Comparison of ENCODE assay signal across 19 mouse cellular contexts in the genomic region with DNA sequence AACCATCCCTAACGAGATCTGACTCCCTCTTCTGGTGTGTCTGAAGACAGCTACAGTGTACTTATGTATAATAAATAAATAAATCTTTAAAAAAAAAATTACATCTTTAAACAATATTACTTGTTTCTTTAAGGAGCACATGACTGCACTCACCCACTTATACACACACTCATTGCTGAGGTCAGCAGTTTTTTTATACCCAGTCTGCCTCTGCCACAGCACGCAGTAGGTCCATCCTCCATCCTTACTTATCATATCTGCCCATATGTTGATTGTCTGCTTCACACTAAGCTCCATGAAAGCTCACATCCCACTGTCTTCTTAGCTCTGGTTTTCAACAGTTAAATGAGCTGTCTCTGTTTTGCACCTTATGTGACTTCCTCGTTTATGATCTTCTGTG.
DNase-seq lines count a peak whose midpoint lies in the region; ATAC-seq and TF ChIP-seq lines count a peak whose summit lies in the region.
"Had no signal": no experiment of that assay in that cellular context is flagged by ENCODE, and none has a peak within 500 bp of the region (broad histone marks: within the 10 kb centered on the region; RNA-seq: fewer than 3 reads in every experiment).

No protein-coding gene starts in this region.

- H3K27me3 ChIP-seq in CH12.LX (replicated peaks): no peaks in the 10 kb centered on the region
- H3K27me3 ChIP-seq in MEL (ENCODE audit: control insufficient read depth in 1 of 2, insufficient read depth in 2 of 2, low read length in 2 of 2): peaks cover 0 to 3% of the 10 kb centered on the region in 2 experiments
- no peaks in the 10 kb centered on the region for H3K27me3 ChIP-seq in forebrain, embryonic 14.5 days (replicated peaks; ENCODE audit: control insufficient read depth, insufficient read depth, low read length)
- H3K27me3 ChIP-seq in limb, embryonic 10.5 days (ENCODE audit: low read depth, poor library complexity, severe bottlenecking): no peaks in the 10 kb centered on the region

- no peaks in the 10 kb centered on the region for H3K9me3 ChIP-seq in CH12.LX (replicated peaks; ENCODE audit: low read length)
- H3K9me3 ChIP-seq in ES-E14 (ENCODE audit: control insufficient read depth, insufficient read depth, low read depth, low read length): no peaks in the 10 kb centered on the region
- no peaks in the 10 kb centered on the region for H3K9me3 ChIP-seq in MEL (replicated peaks; ENCODE audit: insufficient read depth, low read length)
- no peaks in the 10 kb centered on the region for H3K9me3 ChIP-seq in forebrain, embryonic 14.5 days (replicated peaks; ENCODE audit: control insufficient read depth, low read length)
- H3K9me3 ChIP-seq in limb, embryonic 10.5 days (replicated peaks): no peaks in the 10 kb centered on the region
- H3K9me3 ChIP-seq: G1E had no signal

- no peaks in the 10 kb centered on the region for H3K36me3 ChIP-seq in CH12.LX (replicated peaks in 1 of 2; ENCODE audit: control insufficient read depth in 1 of 2, insufficient read depth in 1 of 2, low read length in 1 of 2)
- H3K36me3 ChIP-seq in ES-E14 (ENCODE audit: control insufficient read depth, insufficient read depth, low read length, poor library complexity, severe bottlenecking): no peaks in the 10 kb centered on the region
- no peaks in the 10 kb centered on the region for H3K36me3 ChIP-seq in MEL (ENCODE audit: control insufficient read depth in 1 of 2, insufficient read depth in 2 of 2, low read length in 2 of 2)
- H3K36me3 ChIP-seq in forebrain, embryonic 14.5 days (ENCODE audit: control insufficient read depth, insufficient read depth, low read length): no peaks in the 10 kb centered on the region
- H3K36me3 ChIP-seq in limb, embryonic 10.5 days: no peaks in the 10 kb centered on the region
- H3K36me3 ChIP-seq: G1E had no signal

- H3K27ac ChIP-seq in CH12.LX (ENCODE audit: insufficient read depth, low read depth) (no peak overlapping the region), ES-E14 (ENCODE audit: insufficient read depth, low read depth, low read length, poor library complexity, severe bottlenecking) (no peak overlapping the region), MEL (ENCODE audit: control insufficient read depth, low read depth, low read length) (no peak overlapping the region)
- no peak overlapping the region for H3K27ac ChIP-seq in forebrain, embryonic 14.5 days (ENCODE audit: low read depth, low read length)
- no peak overlapping the region for H3K27ac ChIP-seq in limb, embryonic 10.5 days

- no peak overlapping the region for H3K4me2 ChIP-seq in CH12.LX (ENCODE audit: insufficient read depth, low read depth, poor library complexity, severe bottlenecking)
- H3K4me2 ChIP-seq in forebrain, embryonic 14.5 days (ENCODE audit: low read length): no peak overlapping the region

- TF ChIP-seq RAD21 in CH12.LX (IDR thresholded peaks at IDR 0.05; ENCODE audit: low read depth, low read length) (no peak), MEL (IDR thresholded peaks at IDR 0.05; ENCODE audit: low read depth, low read length) (no peak)

- H3K4me3 ChIP-seq in CH12.LX (replicated peaks in 1 of 3; ENCODE audit: low read depth in 2 of 3, low read length in 2 of 3, poor library complexity in 1 of 3) (no peak overlapping the region), ES-E14 (ENCODE audit: insufficient read depth in 1 of 2, low read depth in 1 of 2, low read length in 2 of 2, poor library complexity in 1 of 2, severe bottlenecking in 1 of 2) (no peak overlapping the region), MEL (ENCODE audit: control insufficient read depth in 1 of 2, insufficient read depth in 1 of 2, low read depth in 2 of 2, low read length in 2 of 2) (no peak overlapping the region)
- no peak overlapping the region for H3K4me3 ChIP-seq in forebrain, embryonic 14.5 days (ENCODE audit: low read depth, low read length)
- no peak overlapping the region for H3K4me3 ChIP-seq in limb, embryonic 10.5 days

- TF ChIP-seq CTCF in CH12.LX (conservative IDR thresholded peaks at IDR 0.05 in 1 of 2, IDR thresholded peaks at IDR 0.05 in 1 of 2; ENCODE audit: low read depth in 2 of 2, low read length in 2 of 2) (no peak), MEL (IDR thresholded peaks at IDR 0.05 in 2 of 3, conservative IDR thresholded peaks at IDR 0.05 in 1 of 3; ENCODE audit: control insufficient read depth in 1 of 3, insufficient read depth in 1 of 3, low read depth in 2 of 3, low read length in 3 of 3, poor library complexity in 1 of 3, severe bottlenecking in 1 of 3) (no peak)

- no peak for ATAC-seq in forebrain, embryonic 14.5 days
- ATAC-seq: activated CD4-positive, CD25-positive, alpha-beta regulatory T cell, adult 4 months; CD4-positive, CD25-positive, alpha-beta regulatory T cell, adult 4 months; Patski had no signal

- DNase-seq in CH12.LX (ENCODE audit: extremely low read depth) (no peak), ES-E14 (ENCODE audit: low read depth, low spot score) (no peak), MEL (ENCODE audit: low read depth, low spot score) (no peak), adipocyte (ENCODE audit: low spot score) (no peak)
- no peak for DNase-seq in forebrain, embryonic 14.5 days (ENCODE audit: low spot score)
- no peak for DNase-seq in limb, embryonic 10.5 days (ENCODE audit: low spot score)
- DNase-seq: adrenal gland, postnatal 14 days; B cell, adult 2 months; cerebellum, adult 11 months; cerebellum, adult 11-12 months; cerebellum, adult 18-20 months; cerebellum, adult 2 months; cerebellum, adult 8-10 months; cerebellum, adult 9-10 months; cerebellum, adult 9-11 months had no signal

- WGBS in forebrain, embryonic 14.5 days: 93% methylated on average over 2 of the region's 3 CpGs
- WGBS in limb, embryonic 10.5 days: 74% methylated on average over 3 of the region's 3 CpGs

- in situ Hi-C loops in CH12.LX (cut with MboI; ENCODE audit: low pct_ligation_motif_present, low pct_unique_long_range_greater_than_20kb, low sequenced_read_pairs) (no loop called here), ES-E14 (cut with MboI; ENCODE audit: low sequenced_read_pairs in 2 of 2, unreplicated experiment in 2 of 2) (no loop called here)

- H3K79me2 ChIP-seq in CH12.LX (replicated peaks; ENCODE audit: control insufficient read depth, extremely low read depth, insufficient read depth, poor library complexity, severe bottlenecking) (no peaks in the 10 kb centered on the region), MEL (ENCODE audit: control insufficient read depth, insufficient read depth, low read length, poor library complexity) (no peaks in the 10 kb centered on the region)

- no peak for TF ChIP-seq POLR2A in CH12.LX (IDR thresholded peaks at IDR 0.05; ENCODE audit: low read depth, low read length)
- no peak for TF ChIP-seq POLR2A in MEL (IDR thresholded peaks at IDR 0.05; ENCODE audit: control insufficient read depth in 1 of 2, insufficient read depth in 1 of 2, low read depth in 1 of 2, low read length in 2 of 2, poor library complexity in 1 of 2)

- TF ChIP-seq EP300 in CH12.LX (IDR thresholded peaks at IDR 0.05; ENCODE audit: low read length): no peak
- no peak for TF ChIP-seq EP300 in MEL (IDR thresholded peaks at IDR 0.05; ENCODE audit: low read depth in 1 of 2, low read length in 2 of 2)

- H3K4me1 ChIP-seq in CH12.LX (ENCODE audit: control insufficient read depth in 1 of 2, insufficient read depth in 2 of 2) (no peaks in the 10 kb centered on the region), ES-E14 (ENCODE audit: control insufficient read depth in 2 of 2, insufficient read depth in 2 of 2, low read length in 2 of 2, poor library complexity in 1 of 2) (no peaks in the 10 kb centered on the region), MEL (ENCODE audit: control insufficient read depth in 1 of 2, insufficient read depth in 2 of 2, low read length in 2 of 2) (no peaks in the 10 kb centered on the region)
- no peaks in the 10 kb centered on the region for H3K4me1 ChIP-seq in forebrain, embryonic 14.5 days (ENCODE audit: control insufficient read depth, insufficient read depth, low read length)
- no peaks in the 10 kb centered on the region for H3K4me1 ChIP-seq in limb, embryonic 10.5 days

- H3K9ac ChIP-seq in CH12.LX (ENCODE audit: insufficient read depth, low read depth) (no peak overlapping the region), ES-E14 (ENCODE audit: insufficient read depth, low read depth, low read length, poor library complexity, severe bottlenecking) (no peak overlapping the region), MEL (ENCODE audit: control insufficient read depth, low read depth, low read length, poor library complexity, severe bottlenecking) (no peak overlapping the region)
- no peak overlapping the region for H3K9ac ChIP-seq in forebrain, embryonic 14.5 days (ENCODE audit: low read length)

- dilution Hi-C loops in CH12.LX (cut with MboI; ENCODE audit: extremely low pct_ligation_motif_present, extremely low pct_unique_long_range_greater_than_20kb, low sequenced_read_pairs): no loop called here

TF ChIP-seq in CH12.LX, 34 proteins besides CTCF, POLR2A, EP300 and RAD21:
- TF ChIP-seq RCOR1 (conservative IDR thresholded peaks at IDR 0.05; ENCODE audit: low read depth, low read length) (no peak), MYC (IDR thresholded peaks at IDR 0.05; ENCODE audit: low read depth, low read length) (no peak), MAFK (IDR thresholded peaks at IDR 0.05; ENCODE audit: insufficient replicate concordance, low read length) (peak; percentile 93), ZMIZ1 (IDR thresholded peaks at IDR 0.05; ENCODE audit: low read depth, low read length) (no peak)

TF ChIP-seq in ES-E14, 5 proteins besides CTCF, POLR2A, EP300 and RAD21:
- no peak for TF ChIP-seq ZC3H11A (IDR thresholded peaks at IDR 0.05; ENCODE audit: borderline replicate concordance, low read depth, low read length)
- peak; percentile 79 for TF ChIP-seq MAFK (IDR thresholded peaks at IDR 0.05; ENCODE audit: insufficient read depth, low read depth, low read length)
TF ChIP-seq in ES-E14: peak in this region for 1.

TF ChIP-seq in MEL, 35 proteins besides CTCF, POLR2A, EP300 and RAD21:
- no peak for TF ChIP-seq JUND (IDR thresholded peaks at IDR 0.05; ENCODE audit: low read depth, low read length)
- peak; percentile 64 for TF ChIP-seq MAFK (IDR thresholded peaks at IDR 0.05; ENCODE audit: borderline replicate concordance, low read depth, low read length)

Comparison
In these comparisons a context has a peak if more than half of its experiments do, and no peak if none do; other contexts are left out.
1. Of the 35 proteins assayed by ChIP-seq in both MEL and CH12.LX: peak only in MEL: none; only in CH12.LX: none; in both: MAFK; in neither: 34.